Mouse (Mus musculus) kidney, adult 2 months (tissue): ENCODE data around the gene Cfap73. TPM values are rescaled to one million over a fixed set of nuclear protein-coding genes. Genes with fewer than 3 reads are reported as not detected.

Experiments
- DNase-seq: peaks from one replicate; pipeline ENCODE4 v3.0.0; 2021
- H3K27ac ChIP-seq: fragments of 200-500 bp; 2 replicates; pipeline ENCODE4 v1.5.1; 2012; ENCODE audit warnings: low read depth, low read length, control low read depth, inconsistent platforms; ENCODE audit not compliant: insufficient read depth
- H3K27me3 ChIP-seq: fragments of 200-500 bp; replicated peaks from 2 replicates; pipeline ENCODE4 v1.6.1; 2012; ENCODE audit warnings: mild to moderate bottlenecking, moderate library complexity, low read length, inconsistent platforms; ENCODE audit not compliant: control insufficient read depth, insufficient read depth
- H3K36me3 ChIP-seq: fragments of 200-500 bp; 2 replicates; pipeline ENCODE4 v1.6.1; 2012; ENCODE audit warnings: mild to moderate bottlenecking, moderate library complexity, low read length, inconsistent platforms; ENCODE audit not compliant: control insufficient read depth, insufficient read depth
- H3K4me1 ChIP-seq: fragments of 200-500 bp; 2 replicates; pipeline ENCODE4 v1.6.1; 2011; ENCODE audit warnings: low read length; ENCODE audit not compliant: control insufficient read depth, insufficient read depth
- H3K4me3 ChIP-seq: fragments of 200-500 bp; 2 replicates; pipeline ENCODE4 v1.5.1; 2011; ENCODE audit warnings: mild to moderate bottlenecking, low read depth, low read length, control low read depth; ENCODE audit not compliant: insufficient read depth
- CTCF ChIP-seq: fragments of 200-500 bp; conservative IDR thresholded peaks from 2 replicates; pipeline ENCODE4 v1.5.1; 2011; ENCODE audit warnings: low read depth, mild to moderate bottlenecking, control low read depth, low read length, moderate library complexity, mixed read lengths; ENCODE audit not compliant: insufficient read depth, insufficient read length
- POLR2A ChIP-seq: fragments of 200-500 bp; IDR thresholded peaks from one replicate; pipeline ENCODE4 v1.6.1; 2011; ENCODE audit warnings: low read depth, low read length, control low read depth
- WGBS: fragments of 180-500 bp; shearing (Covaris S2); methylation state at CpG from one replicate; pipeline ENCODE4 v1.1.7; 2018; 5-methylcytosine and 5-hydroxymethylcytosine counted together
- polyA plus RNA-seq: library from polyadenylated mRNA; depleted of rRNA; stranded (reverse); fragments of >200 nt; gene quantifications from 2 replicates; pipeline ENCODE4 v1.2.3, GENCODE M21; 2012

Gene Cfap73
- polyA plus RNA-seq, 1 experiment = not detected

- no peak for DNase-seq
- H3K27me3 ChIP-seq = 0 out of 2 replicates have a peak, but pooled peaks cover 2% of the 10 kb centered on the region
- TF ChIP-seq POLR2A = no peak
- no peak for TF ChIP-seq CTCF
- H3K27ac ChIP-seq = no peak overlapping the region
- H3K4me3 ChIP-seq = no peak overlapping the region
- H3K36me3 ChIP-seq = no peaks in the 10 kb centered on the region
- WGBS = 89% methylated on average over 2 of the region's 2 CpGs
- no peaks in the 10 kb centered on the region for H3K4me1 ChIP-seq
Observed at GRCm38 (mm10) chr5:120653873-120654272, 19.8 kb upstream of the Cfap73 start.

DNA sequence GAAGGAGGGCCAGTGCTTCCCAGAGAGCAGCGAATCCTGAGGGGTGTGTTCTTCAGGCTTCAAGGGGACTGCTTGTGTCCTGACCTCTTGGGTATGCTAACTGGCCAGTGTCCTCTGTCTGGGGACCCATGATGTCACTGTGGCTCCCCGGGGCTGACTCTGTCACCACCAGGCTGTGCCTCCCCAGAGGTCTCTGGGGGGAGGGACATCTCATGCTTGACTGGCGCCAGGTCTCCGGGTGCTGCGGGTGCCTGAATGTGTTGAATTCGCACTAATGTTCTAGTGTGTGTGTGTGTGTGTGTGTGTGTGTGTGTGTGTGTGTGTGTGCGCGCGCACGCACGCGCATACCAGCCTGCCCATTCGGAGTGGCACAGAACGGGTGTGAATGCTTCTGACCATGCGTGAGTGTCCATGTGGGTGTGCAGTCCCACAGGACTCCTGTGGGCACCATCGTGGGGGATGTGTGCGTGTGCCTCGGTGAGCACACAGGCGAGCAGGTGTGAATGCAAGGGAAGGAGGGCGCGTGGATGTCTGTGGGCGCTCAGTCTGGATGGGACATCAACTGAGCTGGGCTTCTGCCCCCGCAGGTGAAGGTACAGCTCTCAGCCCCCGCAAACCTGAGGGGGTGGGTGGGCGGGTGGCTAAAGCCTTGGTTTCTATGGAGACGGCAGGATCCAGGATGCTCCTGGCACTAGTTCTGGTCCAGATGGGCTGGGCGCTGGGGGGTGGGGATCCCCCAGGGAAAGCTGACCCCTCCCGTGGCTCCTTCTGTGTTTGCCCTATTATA is 19.1 kb upstream of the Cfap73 start:
- no peaks in the 10 kb centered on the region for H3K4me1 ChIP-seq
- 73% methylated on average over 28 of the region's 28 CpGs for WGBS
- 0 out of 2 replicates have a peak, but pooled peaks cover 2% of the 10 kb centered on the region for H3K27me3 ChIP-seq
- no peaks in the 10 kb centered on the region for H3K36me3 ChIP-seq
- TF ChIP-seq CTCF (no peak), POLR2A (no peak)
- no peak overlapping the region for H3K4me3 ChIP-seq
- H3K27ac ChIP-seq = no peak overlapping the region
- no peak for DNase-seq

DNA sequence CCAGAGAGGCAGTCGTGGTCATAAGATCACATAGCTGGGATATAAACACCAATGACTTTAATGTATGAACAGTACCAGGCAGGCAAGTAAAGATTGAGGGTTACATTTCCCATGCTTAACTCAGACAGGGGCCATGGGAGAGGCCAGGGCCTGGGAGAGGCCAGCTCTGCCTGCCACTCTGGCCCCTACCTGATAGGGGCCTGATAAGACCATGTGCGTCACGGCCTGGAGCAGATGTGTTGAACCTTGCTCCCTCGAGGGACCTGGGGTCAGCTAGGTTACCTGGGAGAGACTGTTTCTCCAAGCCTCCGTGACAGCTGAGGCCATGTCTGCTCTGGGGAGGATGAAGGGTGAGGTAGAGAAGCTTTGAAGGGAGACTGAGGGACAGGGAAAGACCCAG is 17.2 kb upstream of the Cfap73 start:
- Histone ChIP-seq H3K27ac (no peak overlapping the region), H3K4me1 (peaks cover under 1% of the 10 kb centered on the region; the same call in 1 of the 2 replicates), H3K27me3 (0 out of 2 replicates have a peak, but pooled peaks cover 2% of the 10 kb centered on the region), H3K4me3 (no peak overlapping the region), H3K36me3 (no peaks in the 10 kb centered on the region)
- WGBS = 66% methylated on average over 5 of the region's 5 CpGs
- TF ChIP-seq CTCF (no peak), POLR2A (no peak)
- no peak for DNase-seq

DNA sequence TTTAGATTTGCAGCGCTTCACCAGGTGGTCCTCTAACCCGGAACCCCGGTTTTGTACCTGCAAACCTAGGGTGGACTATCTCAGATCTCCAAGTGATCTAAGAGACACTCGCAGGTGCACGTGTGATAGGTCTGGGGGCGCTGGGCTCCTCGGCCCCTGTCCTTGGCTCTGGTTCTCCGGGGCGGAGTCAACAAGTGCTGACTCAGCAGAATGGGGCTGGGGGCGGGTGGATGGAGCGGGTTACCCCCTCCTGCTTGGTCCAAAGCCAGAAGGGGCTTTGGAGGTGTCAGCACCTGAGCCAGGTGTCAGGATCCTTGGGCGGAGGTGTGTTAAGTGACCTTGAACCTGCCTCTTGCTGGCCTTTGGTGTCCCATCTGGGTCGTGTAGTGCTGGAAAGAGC is 15.9 kb upstream of the Cfap73 start:
- H3K4me3 ChIP-seq = no peak overlapping the region
- H3K27me3 ChIP-seq = 0 out of 2 replicates have a peak, but pooled peaks cover 2% of the 10 kb centered on the region
- no peaks in the 10 kb centered on the region for H3K36me3 ChIP-seq
- no peak for DNase-seq
- H3K27ac ChIP-seq = no peak overlapping the region
- TF ChIP-seq POLR2A (no peak), CTCF (no peak)
- WGBS = 31% methylated on average over 13 of the region's 13 CpGs
- peaks cover 4% of the 10 kb centered on the region; the same call in 1 of the 2 replicates for H3K4me1 ChIP-seq

DNA sequence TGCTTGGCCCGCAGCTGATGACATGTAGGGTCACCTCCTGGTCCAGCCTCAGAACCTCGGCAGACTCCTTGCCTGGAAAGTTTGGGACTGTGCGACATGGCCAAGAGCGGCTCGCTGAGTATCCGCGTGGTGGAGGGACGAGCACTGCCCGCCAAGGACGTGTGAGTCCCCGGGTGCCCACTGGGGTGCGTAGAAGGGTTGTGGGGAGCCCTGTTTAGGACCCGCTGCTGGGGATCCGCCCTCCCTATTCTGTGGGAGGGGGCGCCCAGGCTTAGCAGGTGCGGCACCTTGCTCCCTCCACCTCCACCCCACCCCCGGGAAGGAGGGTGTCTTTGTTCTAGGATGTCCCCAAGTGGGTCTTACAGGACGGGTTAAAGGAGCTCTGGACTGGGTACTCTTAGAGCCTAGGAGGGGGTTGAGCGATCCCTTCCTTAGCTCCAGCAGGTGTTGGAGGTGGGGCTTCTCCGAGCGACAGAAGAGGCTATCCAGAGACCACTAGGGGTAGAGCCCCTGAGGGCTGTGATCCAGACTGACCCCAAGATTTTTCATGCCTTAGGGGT is 15.4 kb upstream of the Cfap73 start:
- WGBS = 8% methylated on average over 21 of the region's 21 CpGs
- H3K36me3 ChIP-seq = no peaks in the 10 kb centered on the region
- no peak overlapping the region for H3K27ac ChIP-seq
- peak overlapping the region; percentile 18; the same call in 1 of the 2 replicates for H3K4me3 ChIP-seq
- no peak for DNase-seq
- TF ChIP-seq POLR2A (no peak), CTCF (no peak)
- H3K4me1 ChIP-seq = peaks cover 4% of the 10 kb centered on the region; the same call in 1 of the 2 replicates
- H3K27me3 ChIP-seq = 0 out of 2 replicates have a peak, but pooled peaks cover 2% of the 10 kb centered on the region

- no peak within 1 kb of the TSS for H3K27ac ChIP-seq
- no peaks in the 10 kb centered on the region for H3K36me3 ChIP-seq
- DNase-seq = peak; percentile 12
Observed at GRCm38 (mm10) chr5:120648569-120649373, 14.7 kb upstream of the Cfap73 start, which contains the start of gene Rasal1. Gene Rasal1, plus strand, starts transcription at chr5:120648812.

More at GRCm38 (mm10) chr5:120648569-120649373, 14.7 kb upstream of the Cfap73 start, which contains the start of gene Rasal1:
- 0 out of 2 replicates have a peak, but pooled peaks cover 2% of the 10 kb centered on the region for H3K27me3 ChIP-seq
- H3K4me3 ChIP-seq = peak within 1 kb of the TSS; percentile 18
- H3K4me1 ChIP-seq = peaks cover 4% of the 10 kb centered on the region; the same call in 1 of the 2 replicates
- TF ChIP-seq POLR2A = no peak
- 0 out of 2 replicates have a peak, but pooled peaks have one; percentile 20 for TF ChIP-seq CTCF
- 2% methylated on average over 53 of the region's 53 CpGs for WGBS
